Mouse (Mus musculus) lung, embryonic 14.5 days (tissue): ENCODE data around the gene Ski. TPM values are rescaled to one million over a fixed set of nuclear protein-coding genes. Genes with fewer than 3 reads are reported as not detected.
A peak's percentile ranks its signal among the peaks of the same experiment; 100 is the strongest.

Experiments
- ATAC-seq: fragments of 200-750 bp; cut with Nextera tagmentation; 2 replicates; pipeline ENCODE4 v1.8.0; 2017; ENCODE audit warnings: mild to moderate bottlenecking, moderate TSS enrichment, moderate library complexity; ENCODE audit not compliant: insufficient read depth
- DNase-seq: peaks from one replicate; pipeline ENCODE4 v3.0.0-alpha.2; 2015
- H3K27ac ChIP-seq: fragments of 300-500 bp; sonication (generic); 2 replicates; pipeline ENCODE4 v1.5.1; 2014; ENCODE audit warnings: low read depth, mild to moderate bottlenecking, moderate library complexity
- H3K27me3 ChIP-seq: fragments of 300-500 bp; sonication (generic); 2 replicates; pipeline ENCODE4 v1.6.1; 2014; ENCODE audit warnings: low read length, control low read depth; ENCODE audit not compliant: insufficient read depth
- H3K36me3 ChIP-seq: fragments of 300-500 bp; sonication (generic); 2 replicates; pipeline ENCODE4 v1.6.1; 2014; ENCODE audit warnings: control low read depth; ENCODE audit not compliant: insufficient read depth
- H3K4me1 ChIP-seq: fragments of 300-500 bp; sonication (generic); 2 replicates; pipeline ENCODE4 v1.6.1; 2014; ENCODE audit warnings: antibody characterized with exemption, control low read depth; ENCODE audit not compliant: insufficient read depth
- H3K4me2 ChIP-seq: fragments of 300-500 bp; sonication (generic); 2 replicates; pipeline ENCODE4 v1.6.1; 2014; ENCODE audit warnings: mild to moderate bottlenecking
- H3K4me3 ChIP-seq: fragments of 300-500 bp; sonication (generic); 2 replicates; pipeline ENCODE4 v1.5.1; 2014; ENCODE audit warnings: low read depth, low read length
- H3K9ac ChIP-seq: fragments of 300-500 bp; sonication (generic); 2 replicates; pipeline ENCODE4 v1.6.1; 2014
- H3K9me3 ChIP-seq: fragments of 300-500 bp; sonication (generic); 2 replicates; pipeline ENCODE4 v1.6.1; 2016; ENCODE audit warnings: low read depth, low read length, control low read depth
- CTCF ChIP-seq: IDR thresholded peaks from 2 replicates; pipeline ENCODE4 v1.5.1; 2016; ENCODE audit warnings: antibody characterized with exemption, low read depth
- WGBS: fragments of 180-500 bp; shearing (Covaris S2); extraction: QIAGEN DNeasy Blood & Tissue Kit; methylation state at CpG from one replicate; pipeline ENCODE4 v1.1.7; 2014; 5-methylcytosine and 5-hydroxymethylcytosine counted together
- polyA plus RNA-seq: library from polyadenylated mRNA; unstranded; fragments of >200 nt; fragmentation: Nextera tagmentation; extraction: Ambion mirVana; gene quantifications from 2 replicates; pipeline ENCODE4 v1.2.1, GENCODE M21; 2014

Ski gene
- polyA plus RNA-seq, 1 experiment from 2014 or later: 23.7 TPM

DNA sequence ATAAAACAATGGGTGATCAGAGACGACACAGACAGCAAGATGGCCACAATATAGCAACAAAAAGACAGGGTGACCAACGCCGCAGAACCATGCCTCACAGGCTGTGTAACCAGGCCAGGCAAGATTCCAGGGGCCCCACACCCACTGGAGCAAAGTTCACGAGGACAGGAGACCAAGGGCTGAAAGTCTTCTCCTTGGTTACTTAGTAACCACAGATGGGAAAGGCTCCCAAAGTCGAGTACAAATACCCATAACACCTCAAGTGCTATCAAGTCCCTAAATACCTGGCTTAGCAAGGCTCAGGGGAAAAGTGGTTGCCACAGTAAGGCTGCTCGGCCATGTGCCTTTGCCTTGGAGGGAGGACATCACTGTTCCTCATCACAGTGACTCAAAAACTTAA is 16.5 kb downstream of the Ski start:
- no peak for ATAC-seq
- no peaks in the 10 kb centered on the region for H3K9me3 ChIP-seq
- no peaks in the 10 kb centered on the region for H3K27me3 ChIP-seq
- 51% methylated on average over 6 of the region's 6 CpGs for WGBS
- H3K27ac ChIP-seq: no peak overlapping the region
- H3K36me3 ChIP-seq: peaks cover 24% of the 10 kb centered on the region
- H3K9ac ChIP-seq: no peak overlapping the region
- peaks cover 36% of the 10 kb centered on the region for H3K4me1 ChIP-seq
- no peak overlapping the region for H3K4me3 ChIP-seq
- DNase-seq: no peak
- no peak overlapping the region for H3K4me2 ChIP-seq
- no peak for TF ChIP-seq CTCF

DNA sequence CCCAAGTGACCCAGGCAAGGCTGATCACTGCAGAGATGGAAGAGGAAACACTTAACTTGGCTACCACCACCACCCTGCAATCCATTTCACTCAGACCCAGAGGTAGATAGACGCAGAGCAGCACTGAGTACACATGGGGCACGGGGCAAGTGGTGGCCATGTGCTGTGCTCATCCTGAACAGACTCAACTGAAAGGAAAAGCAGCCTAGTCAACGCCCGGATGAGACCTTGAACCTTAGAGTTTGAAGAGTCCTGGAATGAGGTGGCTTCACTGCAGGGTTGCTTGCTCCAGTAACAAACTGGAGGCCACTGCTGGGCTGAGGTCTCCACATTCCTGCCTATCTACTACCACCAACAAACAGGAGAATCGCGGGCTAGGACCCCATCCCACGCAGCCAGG is 20.6 kb downstream of the Ski start:
- Histone ChIP-seq H3K36me3 (0 out of 2 replicates have a peak, but pooled peaks cover 8% of the 10 kb centered on the region), H3K4me2 (no peak overlapping the region), H3K27ac (peak overlapping the region; percentile 33; the same call in 1 of the 2 replicates), H3K9ac (no peak overlapping the region), H3K27me3 (no peaks in the 10 kb centered on the region), H3K4me1 (peaks cover 37% of the 10 kb centered on the region), H3K9me3 (no peaks in the 10 kb centered on the region), H3K4me3 (no peak overlapping the region)
- no peak for DNase-seq
- TF ChIP-seq CTCF: no peak
- ATAC-seq: no peak
- 79% methylated on average over 7 of the region's 7 CpGs for WGBS

DNA sequence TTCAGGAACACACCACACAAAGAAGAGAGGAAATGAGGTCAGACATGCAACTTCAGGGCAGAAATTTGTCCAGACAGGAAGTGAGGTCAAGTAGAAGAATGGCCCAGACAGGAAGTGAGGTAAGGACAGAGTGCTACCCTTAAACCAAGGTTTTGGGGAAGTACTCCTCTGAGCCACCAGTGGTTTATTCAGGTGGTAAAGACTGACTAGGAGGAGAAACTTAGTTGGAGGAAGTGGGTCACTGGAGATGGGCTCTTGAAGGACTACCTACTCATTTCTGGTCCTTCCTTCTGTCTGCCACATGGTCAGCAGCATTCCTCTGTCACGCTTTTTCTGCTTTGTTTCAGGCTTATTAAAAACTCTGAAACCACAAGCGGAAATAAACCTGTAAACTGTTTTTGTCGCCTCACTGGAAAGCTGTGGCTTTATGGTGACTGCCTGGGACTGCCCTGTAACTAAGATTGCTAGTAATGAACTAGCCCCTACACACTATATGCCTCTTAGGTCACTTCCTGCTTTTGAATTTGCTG is 21.5 kb downstream of the Ski start:
- no peaks in the 10 kb centered on the region for H3K27me3 ChIP-seq
- TF ChIP-seq CTCF: no peak
- no peaks in the 10 kb centered on the region for H3K9me3 ChIP-seq
- 67% methylated on average over 3 of the region's 3 CpGs for WGBS
- peaks cover 35% of the 10 kb centered on the region; the same call in 1 of the 2 replicates for H3K4me1 ChIP-seq
- no peak overlapping the region for H3K4me3 ChIP-seq
- H3K27ac ChIP-seq: peak overlapping the region; percentile 64; the same call in 1 of the 2 replicates
- H3K9ac ChIP-seq: no peak overlapping the region
- DNase-seq (no peak), ATAC-seq (0 out of 2 replicates have a peak, but pooled peaks have one; percentile 29)
- 0 out of 2 replicates have a peak, but pooled peaks cover 8% of the 10 kb centered on the region for H3K36me3 ChIP-seq
- H3K4me2 ChIP-seq: no peak overlapping the region

DNA sequence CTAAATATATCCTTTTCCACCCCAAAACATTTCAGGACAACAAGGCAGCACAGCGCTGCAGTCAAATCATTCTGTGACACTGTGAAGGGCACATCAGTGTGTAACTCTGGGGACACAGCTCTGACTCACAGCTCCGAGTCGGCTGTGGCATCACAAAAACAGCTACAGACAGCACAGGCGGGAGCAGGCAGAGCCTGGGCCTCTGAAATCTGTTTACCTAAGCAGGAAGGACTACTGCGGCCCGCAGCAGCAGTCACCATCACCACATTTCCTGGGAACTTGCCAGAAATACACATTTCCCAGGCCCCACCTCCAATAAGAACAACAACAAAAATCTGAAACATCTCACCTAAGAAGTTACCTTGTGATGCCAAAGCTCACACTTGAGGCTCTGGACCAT is 24.7 kb downstream of the Ski start:
- H3K4me3 ChIP-seq: no peak overlapping the region
- H3K4me2 ChIP-seq: 0 out of 2 replicates have a peak overlapping the region, but pooled peaks have one; percentile 21
- ATAC-seq (peak; percentile 71; the same call in 1 of the 2 replicates), DNase-seq (peak; percentile 78)
- H3K9me3 ChIP-seq: no peaks in the 10 kb centered on the region
- no peaks in the 10 kb centered on the region for H3K27me3 ChIP-seq
- peak overlapping the region; percentile 48; the same call in 1 of the 2 replicates for H3K27ac ChIP-seq
- H3K9ac ChIP-seq: 0 out of 2 replicates have a peak overlapping the region, but pooled peaks have one; percentile 14
- 11% methylated on average over 6 of the region's 6 CpGs for WGBS
- H3K4me1 ChIP-seq: peaks cover 25% of the 10 kb centered on the region; the same call in 1 of the 2 replicates
- H3K36me3 ChIP-seq: peaks cover 10% of the 10 kb centered on the region
- no peak for TF ChIP-seq CTCF

DNA sequence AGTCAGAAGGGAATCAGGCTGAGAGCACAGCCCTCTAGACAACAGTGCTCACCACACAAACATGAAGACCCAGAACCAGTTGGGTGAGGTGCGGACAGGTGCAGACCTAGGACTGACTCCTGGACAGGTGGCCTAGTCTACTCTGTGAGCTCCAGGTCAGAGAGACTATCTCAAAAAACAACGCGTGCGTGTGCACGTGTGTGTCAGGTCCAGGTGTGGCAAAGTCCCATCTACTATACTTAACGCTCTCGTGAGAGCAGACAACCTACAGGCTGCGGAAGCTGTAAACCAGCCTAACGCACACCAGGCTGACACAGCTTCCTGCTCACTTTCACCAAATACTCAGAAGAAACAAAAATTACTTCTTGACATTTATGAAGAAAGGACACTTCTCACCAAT is 27.2 kb downstream of the Ski start:
- no peak for ATAC-seq
- Histone ChIP-seq H3K4me3 (no peak overlapping the region), H3K9me3 (no peaks in the 10 kb centered on the region), H3K4me2 (no peak overlapping the region), H3K36me3 (peaks cover 10% of the 10 kb centered on the region), H3K4me1 (peaks cover 26% of the 10 kb centered on the region), H3K27ac (no peak overlapping the region), H3K27me3 (no peaks in the 10 kb centered on the region), H3K9ac (no peak overlapping the region)
- DNase-seq: no peak
- 74% methylated on average over 9 of the region's 9 CpGs for WGBS
- TF ChIP-seq CTCF: no peak

DNA sequence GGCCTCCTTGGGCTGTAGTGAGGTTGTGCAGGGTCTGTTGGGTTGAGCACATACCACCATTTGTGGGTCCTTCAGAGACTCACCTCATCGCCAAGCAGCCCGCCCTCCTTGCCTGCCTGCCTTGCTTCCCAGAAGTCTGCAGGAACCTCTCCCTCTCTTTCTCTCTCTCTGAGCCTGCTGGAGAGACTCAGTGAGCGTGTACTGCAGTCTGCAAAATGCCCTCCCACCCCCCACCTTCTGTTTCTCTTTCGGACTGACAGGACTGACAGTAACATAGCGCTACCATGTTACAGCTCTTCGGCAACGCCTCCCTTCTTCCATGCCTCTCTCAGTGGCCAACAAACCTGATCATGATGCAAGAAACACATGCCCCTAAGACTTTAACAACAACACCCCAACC is 32.1 kb downstream of the Ski start:
- Histone ChIP-seq H3K4me1 (peaks cover 36% of the 10 kb centered on the region), H3K4me3 (no peak overlapping the region), H3K4me2 (no peak overlapping the region), H3K36me3 (peaks cover 10% of the 10 kb centered on the region), H3K27me3 (no peaks in the 10 kb centered on the region), H3K9me3 (no peaks in the 10 kb centered on the region), H3K9ac (no peak overlapping the region; the same call in 1 of the 2 replicates), H3K27ac (no peak overlapping the region; the same call in 1 of the 2 replicates)
- ATAC-seq (no peak), DNase-seq (peak; percentile 24)
- no peak for TF ChIP-seq CTCF
- 27% methylated on average over 7 of the region's 7 CpGs for WGBS

DNA sequence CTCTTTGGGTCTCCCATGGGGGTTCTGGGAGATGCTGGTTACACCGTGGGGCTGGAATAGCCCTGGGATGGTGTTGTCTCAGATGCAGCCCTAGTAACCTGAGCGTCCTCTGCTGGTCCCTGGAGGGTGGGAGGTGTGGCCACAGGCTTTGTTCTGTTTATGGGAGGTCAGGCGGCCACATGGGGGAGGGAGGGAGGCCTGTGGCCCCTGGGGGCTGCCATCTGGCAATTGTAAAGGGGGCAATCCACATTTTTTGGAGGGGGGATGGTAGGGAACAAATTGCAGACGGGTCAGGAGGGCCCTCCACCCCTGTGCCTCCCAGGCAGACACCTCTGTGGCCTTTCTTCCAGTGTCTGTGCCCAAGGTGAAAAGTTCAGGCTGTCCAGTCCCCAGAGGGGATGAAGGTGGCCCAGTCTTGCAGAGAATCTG is 32.7 kb downstream of the Ski start:
- H3K4me3 ChIP-seq: no peak overlapping the region
- peak overlapping the region; percentile 24; the same call in 1 of the 2 replicates for H3K27ac ChIP-seq
- TF ChIP-seq CTCF: peak; percentile 29
- WGBS: 16% methylated on average over 4 of the region's 4 CpGs
- no peak overlapping the region for H3K9ac ChIP-seq
- H3K36me3 ChIP-seq: peaks cover 10% of the 10 kb centered on the region
- H3K4me2 ChIP-seq: no peak overlapping the region
- H3K9me3 ChIP-seq: no peaks in the 10 kb centered on the region
- ATAC-seq: no peak
- no peak for DNase-seq
- no peaks in the 10 kb centered on the region for H3K27me3 ChIP-seq
- H3K4me1 ChIP-seq: peaks cover 41% of the 10 kb centered on the region
